Mouse (Mus musculus): ENCODE data around the gene Gm5916.

The Gm5916 gene

DNA sequence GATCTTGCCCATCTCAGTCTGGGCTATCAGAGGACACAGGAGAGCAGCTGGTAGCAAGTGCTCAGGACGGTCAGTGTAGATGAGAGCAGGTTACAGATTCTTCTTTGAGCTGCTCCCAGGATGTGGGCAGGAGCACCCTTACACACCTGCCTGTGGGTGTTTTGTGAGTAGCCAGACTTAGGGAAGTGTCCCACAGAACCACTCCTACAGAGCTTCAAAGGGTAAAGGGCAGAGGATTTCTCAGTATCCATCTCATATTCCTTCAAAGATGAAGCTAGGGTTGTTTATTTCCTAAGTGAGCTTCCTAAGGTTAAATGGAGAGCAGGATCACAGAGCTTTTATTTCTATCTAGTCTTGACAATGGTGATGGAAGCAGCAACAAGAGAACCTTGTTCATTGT is at the start of gene Gm5916:
Gm5916 (minus strand) TSS at position 101 of the 400 bp plus-strand sequence.
- DNase-seq: no peak

Data from thymus, postnatal 4 days (tissue).